Mouse (Mus musculus) bone marrow, adult 2 months (tissue): Measurements from ENCODE around the gene Ssh3. TPM values are rescaled to one million over a fixed set of nuclear protein-coding genes. Genes with fewer than 3 reads are reported as not detected.

Experiments used
- H3K27ac ChIP-seq: fragments of 200-500 bp; 2 replicates; pipeline ENCODE4 v1.5.1; 2012; ENCODE audit warnings: low read depth, mild to moderate bottlenecking, control low read depth, inconsistent platforms, low read length; ENCODE audit not compliant: control insufficient read depth, poor library complexity, insufficient read depth
- H3K4me1 ChIP-seq: fragments of 200-500 bp; 2 replicates; pipeline ENCODE4 v1.6.1; 2011; ENCODE audit warnings: low read length; ENCODE audit not compliant: control insufficient read depth, insufficient read depth
- H3K4me3 ChIP-seq: fragments of 200-500 bp; replicated peaks from 2 replicates; pipeline ENCODE3; 2011; ENCODE audit warnings: mild to moderate bottlenecking, low read depth, low read length, control low read depth; ENCODE audit not compliant: control insufficient read depth
- CTCF ChIP-seq: fragments of 200-500 bp; IDR thresholded peaks from 2 replicates; pipeline ENCODE4 v1.5.1; 2011; ENCODE audit warnings: low read length, control low read depth; ENCODE audit not compliant: control insufficient read depth, insufficient read depth
- POLR2A ChIP-seq: fragments of 200-500 bp; IDR thresholded peaks from 2 replicates; pipeline ENCODE4 v1.6.1; 2011; ENCODE audit warnings: low read depth, mild to moderate bottlenecking, control low read depth, low read length, borderline replicate concordance; ENCODE audit not compliant: control insufficient read depth
- WGBS: fragments of 180-500 bp; shearing (Covaris S2); methylation state at CpG from one replicate; pipeline ENCODE4 v1.1.7; 2018; 5-methylcytosine and 5-hydroxymethylcytosine counted together
- polyA plus RNA-seq: library from polyadenylated mRNA; stranded (reverse); fragments of >200 nt; gene quantifications from 2 replicates; pipeline ENCODE4 v1.2.4, GENCODE M21; 2011; ENCODE audit warnings: low replicate concordance; ENCODE audit not compliant: missing spikeins, insufficient read depth, insufficient read length

Gene Ssh3
- polyA plus RNA-seq, 1 experiment = 20.7 TPM

DNA sequence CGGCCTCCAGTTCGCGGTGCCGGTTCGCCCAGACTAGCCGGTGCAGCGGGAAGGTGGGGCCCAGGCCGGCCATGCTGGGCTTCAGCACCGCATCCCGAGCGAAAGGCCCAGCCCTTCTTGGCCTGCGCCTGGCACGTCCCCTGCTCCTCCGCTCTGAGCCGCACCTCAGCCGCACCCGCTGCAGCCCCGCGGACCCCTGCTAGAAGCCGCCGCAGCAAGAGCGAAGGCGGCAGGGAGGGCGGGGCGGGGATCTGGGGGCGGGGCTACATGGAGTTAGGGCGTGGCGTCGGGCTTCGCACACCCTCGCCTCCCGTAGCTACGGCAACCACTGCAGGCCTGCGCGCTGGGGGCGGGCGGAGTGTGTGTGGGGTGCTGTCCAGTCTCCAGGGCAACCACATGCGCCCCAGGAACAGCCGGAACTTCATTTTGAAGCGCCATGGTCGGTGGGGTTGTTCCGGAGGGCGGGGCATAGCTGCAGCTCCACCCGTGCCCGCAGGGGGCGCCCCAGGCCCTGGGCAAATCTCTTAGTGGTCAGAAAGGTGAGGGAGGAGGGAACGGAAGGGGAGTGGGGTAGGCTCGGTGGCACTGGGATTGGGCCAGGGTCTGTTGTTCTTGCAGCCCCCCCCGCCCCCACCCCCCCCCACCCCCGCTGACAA, 14.0 kb upstream of the Ssh3 start, which contains the start of gene Ankrd13d:
Gene Ankrd13d (minus strand): TSS at position 240 of the 656 bp plus-strand sequence.
- TF ChIP-seq CTCF = peak; percentile 80
- TF ChIP-seq POLR2A = peak; percentile 4; the same call in 1 of the 2 replicates
- under 1% methylated on average over 50 of the region's 50 CpGs for WGBS
- Histone ChIP-seq H3K4me1 (peaks cover 11% of the 10 kb centered on the region), H3K27ac (peak within 1 kb of the TSS; percentile 82), H3K4me3 (peak within 1 kb of the TSS; percentile 80)

DNA sequence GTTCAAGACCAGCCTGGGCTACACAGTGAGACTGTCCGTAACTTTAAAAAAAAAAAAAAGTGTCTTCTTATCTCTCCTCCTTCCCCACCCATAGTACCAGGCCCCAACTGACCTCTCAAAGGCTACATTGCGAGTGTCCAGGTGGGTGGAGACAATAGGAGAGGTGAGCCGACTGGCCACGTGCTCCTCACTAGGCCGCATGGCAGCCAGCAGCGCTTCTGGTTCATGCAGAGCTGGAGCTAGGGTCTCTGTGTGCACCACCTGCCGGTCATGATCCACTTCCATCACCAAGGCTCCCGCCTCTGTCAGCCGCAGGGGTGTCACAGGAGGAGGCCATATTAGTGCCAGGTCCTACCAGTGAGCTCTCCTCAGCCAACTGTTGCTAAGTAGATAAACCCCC, 11.4 kb upstream of the Ssh3 start:
- WGBS = 93% methylated on average over 9 of the region's 9 CpGs
- Histone ChIP-seq H3K4me1 (peaks cover 6% of the 10 kb centered on the region), H3K27ac (no peak overlapping the region), H3K4me3 (no peak overlapping the region)
- TF ChIP-seq POLR2A (no peak), CTCF (no peak)

DNA sequence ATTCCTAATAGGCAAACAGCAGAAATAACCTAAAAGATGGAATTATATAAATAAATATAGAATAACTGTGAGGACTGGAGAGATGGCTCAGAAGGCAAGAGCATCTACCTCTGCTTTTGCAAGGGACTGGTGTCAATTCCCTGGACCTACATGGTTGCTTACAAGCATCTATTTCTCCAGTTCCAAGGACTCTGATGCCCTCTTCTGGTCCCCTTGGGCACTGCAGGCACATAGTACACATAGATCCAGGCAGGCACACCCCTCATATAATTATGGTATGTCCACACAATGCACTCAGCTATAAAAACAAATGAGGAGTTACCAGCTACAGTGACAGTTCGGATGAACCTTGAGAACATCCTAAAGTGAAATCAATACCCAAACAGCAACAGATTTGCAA, 10.5 kb upstream of the Ssh3 start:
- Histone ChIP-seq H3K27ac (no peak overlapping the region), H3K4me3 (no peak overlapping the region), H3K4me1 (peaks cover 4% of the 10 kb centered on the region)
- WGBS = 84% methylated on average over 1 of the region's 1 CpGs
- TF ChIP-seq POLR2A (no peak), CTCF (peak; percentile 23; the same call in 1 of the 2 replicates)

DNA sequence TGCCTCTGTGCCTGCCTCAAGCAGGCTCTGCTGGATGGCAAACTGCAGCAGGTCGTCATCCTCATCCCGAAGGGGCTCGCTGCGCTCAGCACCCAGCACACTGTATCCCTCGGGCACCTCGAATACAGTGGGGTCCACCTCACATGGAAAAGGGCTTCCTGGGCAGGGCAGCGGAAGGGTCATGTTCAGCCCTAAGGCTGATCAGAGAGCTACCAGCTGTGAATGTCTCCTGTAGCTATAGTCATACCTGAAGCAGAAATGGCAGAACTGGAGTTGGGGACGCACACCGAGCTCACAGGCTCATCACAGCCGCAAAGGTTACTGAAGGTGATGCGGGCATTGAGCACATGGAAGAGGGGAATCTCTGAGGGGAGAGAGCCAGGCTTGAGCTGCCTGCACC, 2.0 kb upstream of the Ssh3 start:
- TF ChIP-seq CTCF (no peak), POLR2A (no peak)
- no peak overlapping the region for H3K27ac ChIP-seq
- H3K4me3 ChIP-seq = no peak overlapping the region
- WGBS = 94% methylated on average over 11 of the region's 11 CpGs
- no peaks in the 10 kb centered on the region for H3K4me1 ChIP-seq

DNA sequence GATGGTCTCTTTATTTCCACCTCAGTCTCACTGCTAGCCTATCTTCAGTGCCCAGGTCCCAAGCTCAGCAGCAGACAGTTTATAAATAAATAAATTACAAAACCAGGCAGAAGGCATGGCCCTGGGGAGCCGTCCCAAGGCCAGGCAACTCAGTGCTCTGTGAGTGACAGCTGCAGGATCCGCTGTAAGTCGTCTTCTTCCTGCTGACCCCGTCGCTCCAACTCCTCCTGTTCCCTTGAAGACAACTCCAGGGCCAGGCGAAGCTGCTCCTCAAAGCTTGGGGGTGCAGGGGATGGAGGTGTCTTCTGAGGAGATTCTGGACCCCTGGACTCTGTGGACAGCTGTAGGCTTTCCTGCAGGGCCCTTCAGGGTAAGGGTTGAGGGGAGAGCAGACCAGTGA, 1.2 kb upstream of the Ssh3 start:
- 84% methylated on average over 6 of the region's 6 CpGs for WGBS
- Histone ChIP-seq H3K27ac (no peak overlapping the region), H3K4me3 (no peak overlapping the region), H3K4me1 (no peaks in the 10 kb centered on the region)
- TF ChIP-seq CTCF (no peak), POLR2A (no peak)

DNA sequence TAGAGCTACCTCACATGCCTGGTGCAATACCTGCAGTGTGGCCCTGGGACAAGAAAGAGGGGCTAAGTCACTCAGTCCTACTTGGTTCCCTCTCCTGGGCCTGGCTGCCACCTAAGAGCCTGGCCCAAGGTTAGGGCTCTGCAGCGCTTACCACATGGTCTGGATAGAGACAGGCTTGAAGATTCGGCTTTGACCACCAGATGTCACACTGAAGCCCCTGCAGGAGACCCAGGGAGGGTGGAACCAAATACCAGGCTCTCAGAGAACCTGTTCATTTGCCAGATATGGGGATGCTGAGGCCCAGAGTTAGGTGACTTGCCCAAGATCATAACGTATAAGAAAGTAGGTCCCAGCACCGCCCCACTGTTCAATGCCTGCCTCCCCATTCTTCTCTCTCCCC, 3.0 kb downstream of the Ssh3 start:
- 70% methylated on average over 4 of the region's 4 CpGs for whole genome bisulfite sequencing
- H3K4me1 ChIP-seq = peaks cover 6% of the 10 kb centered on the region
- TF ChIP-seq CTCF (no peak), POLR2A (no peak)

DNA sequence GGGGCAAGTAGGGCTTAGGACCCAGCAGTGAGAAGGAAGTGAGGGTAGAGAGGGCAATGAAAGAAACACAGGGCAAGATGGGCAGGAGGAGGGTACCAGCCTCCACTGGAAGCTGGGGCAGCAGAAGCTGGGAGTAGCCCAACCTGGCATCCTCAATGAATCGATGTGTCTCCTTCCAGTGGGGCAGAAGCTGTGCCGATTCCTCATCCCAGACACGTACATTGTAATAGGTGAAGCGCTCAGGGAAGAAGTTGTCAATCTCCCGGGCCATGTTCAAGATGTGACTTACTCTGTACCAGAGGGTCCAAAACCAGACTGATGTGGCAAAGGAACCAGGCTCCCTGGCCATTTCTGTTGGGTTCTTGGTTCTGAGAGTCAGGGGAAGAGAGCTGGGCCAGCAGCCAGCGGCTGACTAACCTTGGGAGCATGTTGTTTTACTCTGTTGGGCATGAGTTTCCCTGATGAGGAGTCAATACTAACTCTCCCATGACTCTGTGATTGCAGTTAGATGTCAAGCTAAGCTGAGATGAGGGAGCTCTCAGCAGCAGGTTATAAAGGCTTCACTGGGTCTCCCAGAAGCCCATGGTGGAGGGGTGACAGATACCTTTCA, 4.7 kb downstream of the Ssh3 start:
- Histone ChIP-seq H3K4me1 (peaks cover 6% of the 10 kb centered on the region), H3K27ac (no peak overlapping the region), H3K4me3 (no peak overlapping the region)
- no peak for TF ChIP-seq CTCF
- TF ChIP-seq POLR2A = no peak
- WGBS = 89% methylated on average over 6 of the region's 6 CpGs

More for the DNA sequence above, 3.0 kb downstream of the Ssh3 start:
- Histone ChIP-seq H3K27ac (no peak overlapping the region), H3K4me3 (no peak overlapping the region)

DNA sequence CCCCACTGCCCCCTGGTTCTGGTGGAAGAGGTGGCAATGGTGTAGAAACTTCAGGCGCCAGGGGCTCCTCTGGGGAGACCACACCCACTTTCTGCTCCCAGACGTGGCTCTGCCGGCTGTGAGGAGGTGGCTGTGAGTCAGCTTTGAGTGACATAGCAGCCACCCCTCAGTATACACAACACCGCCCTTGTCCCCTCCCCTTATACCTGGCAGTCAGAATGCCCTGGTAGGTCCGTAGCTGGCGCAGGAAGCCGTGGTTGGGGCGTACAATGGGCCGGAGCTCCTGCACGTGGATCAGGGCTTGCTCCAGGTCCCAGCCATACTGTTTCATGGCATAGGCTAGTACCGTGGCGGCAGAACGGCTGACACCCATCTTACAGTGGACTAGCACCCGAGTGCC, 5.3 kb downstream of the Ssh3 start:
- peaks cover 6% of the 10 kb centered on the region for H3K4me1 ChIP-seq
- TF ChIP-seq CTCF (no peak), POLR2A (no peak)
- WGBS = 53% methylated on average over 14 of the region's 14 CpGs
- H3K4me3 ChIP-seq = no peak overlapping the region
- H3K27ac ChIP-seq = no peak overlapping the region

DNA sequence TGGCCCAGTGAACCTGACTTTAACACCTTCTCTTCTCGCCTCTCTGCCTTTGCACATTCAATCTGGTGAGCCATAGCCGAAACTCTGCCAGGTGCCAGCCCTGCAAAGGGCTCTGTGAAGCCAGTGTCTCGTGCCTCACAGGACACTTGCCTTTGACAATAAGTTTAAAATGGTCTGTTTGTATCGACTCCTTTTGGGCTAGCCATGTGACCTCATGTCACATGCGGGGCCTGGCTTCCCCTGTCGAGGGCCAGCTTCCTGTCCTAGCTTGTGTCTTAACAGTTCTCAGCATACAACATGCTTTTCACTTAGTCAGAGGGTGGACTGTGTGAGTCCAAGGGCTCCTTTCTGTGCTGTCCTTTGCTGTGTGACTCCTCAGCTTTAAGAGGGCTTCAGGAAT, 6.2 kb downstream of the Ssh3 start:
- Histone ChIP-seq H3K4me3 (no peak overlapping the region), H3K4me1 (peaks cover 6% of the 10 kb centered on the region), H3K27ac (peak overlapping the region; percentile 52; the same call in 1 of the 2 replicates)
- TF ChIP-seq CTCF = no peak
- no peak for TF ChIP-seq POLR2A
- WGBS = 32% methylated on average over 6 of the region's 6 CpGs
